Mouse (Mus musculus) common myeloid progenitor, adult 5-6 weeks (primary cell): ENCODE measurements at regions not wholly inside any gene's neighbourhood (a gene's known extent, or its start where the extent isn't known, plus 50 kb on each side); places are given as distances from the start of the nearest gene placed in this dataset.

Experiments
- ATAC-seq: replicated peaks from 2 replicates; pipeline ENCODE4 v1.8.0; 2016; ENCODE audit warnings: low read depth, mild to moderate bottlenecking, moderate TSS enrichment, inconsistent platforms; ENCODE audit not compliant: poor library complexity, severe bottlenecking

GRCm38 (mm10) chr9:63087195-63087594 lies 61.6 kb downstream of the Skor1 start:
- no peak for ATAC-seq

GRCm38 (mm10) chr9:63086671-63087070 lies 62.1 kb downstream of the Skor1 start:
- no peak for ATAC-seq

GRCm38 (mm10) chr9:63082830-63083229 lies 65.9 kb downstream of the Skor1 start:
- ATAC-seq: no peak

GRCm38 (mm10) chr9:63082311-63082710 lies 66.5 kb downstream of the Skor1 start:
- no peak for ATAC-seq

- ATAC-seq: no peak
Observed at GRCm38 (mm10) chr9:63080406-63080805, 68.4 kb downstream of the Skor1 start.

- no peak for ATAC-seq
Observed at GRCm38 (mm10) chr9:63075252-63075651, 73.5 kb downstream of the Skor1 start.

- ATAC-seq: no peak
Observed at GRCm38 (mm10) chr9:63074803-63075202, 74.0 kb downstream of the Skor1 start.

GRCm38 (mm10) chr9:63074023-63074750 lies 74.6 kb downstream of the Skor1 start:
- ATAC-seq: peak; percentile 45; the same call in 1 of the 2 replicates

- ATAC-seq: no peak
Observed at GRCm38 (mm10) chr9:63071032-63071431, 77.7 kb downstream of the Skor1 start.

- ATAC-seq: no peak
Observed at GRCm38 (mm10) chr9:63069919-63070318, 78.8 kb downstream of the Skor1 start.

- ATAC-seq: no peak
Observed at GRCm38 (mm10) chr9:63067054-63067406, 79.3 kb upstream of the Pias1 start.

- ATAC-seq: no peak
Observed at GRCm38 (mm10) chr9:63066384-63067053, 78.8 kb upstream of the Pias1 start.

GRCm38 (mm10) chr9:63063525-63063924 lies 75.8 kb upstream of the Pias1 start:
- ATAC-seq: no peak

- ATAC-seq: no peak
Observed at GRCm38 (mm10) chr9:63060740-63061139, 73.0 kb upstream of the Pias1 start.

- ATAC-seq: peak; percentile 58; the same call in 1 of the 2 replicates
Observed at GRCm38 (mm10) chr9:63059234-63059842, 71.6 kb upstream of the Pias1 start.

GRCm38 (mm10) chr9:63058506-63059233 lies 70.9 kb upstream of the Pias1 start:
- no peak for ATAC-seq

- ATAC-seq: no peak
Observed at GRCm38 (mm10) chr9:63056695-63057349, 69.1 kb upstream of the Pias1 start.

GRCm38 (mm10) chr9:63052181-63052580 lies 64.5 kb upstream of the Pias1 start:
- no peak for ATAC-seq

GRCm38 (mm10) chr9:63051631-63052030 lies 63.9 kb upstream of the Pias1 start:
- no peak for ATAC-seq

GRCm38 (mm10) chr9:63049290-63049689 lies 61.6 kb upstream of the Pias1 start:
- ATAC-seq: no peak
